Mouse (Mus musculus): ENCODE results near the gene Smyd4. TPM values are rescaled to one million over a fixed set of nuclear protein-coding genes. Genes with fewer than 3 reads are reported as not detected.

The Smyd4 gene
- polyA plus RNA-seq, 1 experiment from 2014 or later, result 3.4 TPM

DNA sequence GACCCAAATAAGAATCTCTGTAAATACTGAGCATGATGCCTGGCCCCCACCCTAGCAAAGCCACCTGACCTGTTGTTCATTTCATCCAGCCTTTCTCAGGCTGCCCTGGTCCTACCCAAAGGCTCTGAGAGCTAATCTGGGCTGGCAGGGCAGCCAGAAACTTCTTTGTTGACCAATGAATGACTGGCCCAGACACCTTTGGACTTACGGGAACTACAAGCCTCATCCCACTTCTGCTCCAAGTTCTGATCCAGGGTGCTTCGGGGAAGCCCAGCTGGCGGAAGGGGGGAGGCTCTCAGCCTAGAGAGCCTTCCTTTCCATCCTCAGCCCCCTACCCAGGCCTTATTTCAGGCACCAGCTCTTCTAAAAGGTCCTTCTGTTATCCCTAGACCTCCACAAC, 90.6 kb downstream of the Smyd4 start:
- 0 out of 2 replicates have a peak, but pooled peaks cover 4% of the 10 kb centered on the region for H3K9me3 ChIP-seq (replicated peaks)
- peak overlapping the region; percentile 35 for H3K9ac ChIP-seq
- ATAC-seq (ENCODE audit: insufficient read depth), result 0 out of 2 replicates have a peak, but pooled peaks have one; percentile 3
- no peaks in the 10 kb centered on the region for H3K27me3 ChIP-seq
- H3K27ac ChIP-seq (replicated peaks), result peak overlapping the region; percentile 74
- H3K36me3 ChIP-seq (replicated peaks), result peaks cover 65% of the 10 kb centered on the region
- H3K4me1 ChIP-seq (replicated peaks), result peaks cover 22% of the 10 kb centered on the region
- peak overlapping the region; percentile 43 for H3K4me3 ChIP-seq (replicated peaks)
- peak overlapping the region; percentile 10; the same call in 1 of the 2 replicates for H3K4me2 ChIP-seq
- WGBS (ENCODE audit: insufficient replicate concordance), result 73% methylated on average over 3 of the region's 3 CpGs

DNA sequence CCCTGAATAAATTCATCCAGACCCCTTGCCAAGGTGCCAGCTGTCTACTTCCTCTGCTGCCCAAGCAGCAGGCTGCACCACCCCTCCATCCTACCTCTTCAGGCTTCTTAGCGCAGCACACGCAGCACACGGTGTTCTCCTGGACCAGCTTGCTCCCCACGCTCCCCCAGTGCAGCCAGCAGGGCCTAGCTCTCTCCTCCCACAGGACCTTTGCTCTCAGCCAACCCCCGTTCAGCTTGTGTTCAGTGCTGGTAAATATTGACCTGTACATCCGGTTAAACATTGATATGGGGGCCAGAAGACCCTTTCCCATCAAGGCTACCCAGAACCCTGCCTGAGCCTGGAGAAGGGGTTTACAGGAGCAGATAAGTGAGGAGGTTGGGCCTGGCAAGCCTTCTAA, 91.1 kb downstream of the Smyd4 start, which contains the start of gene Serpinf2:
Gene Serpinf2 (minus strand): TSS at position 229 of the 400 bp plus-strand sequence.
- Histone ChIP-seq H3K9ac (peak within 1 kb of the TSS; percentile 35), H3K4me1 (replicated peaks) (peaks cover 28% of the 10 kb centered on the region), H3K36me3 (replicated peaks) (peaks cover 66% of the 10 kb centered on the region), H3K4me2 (peak within 1 kb of the TSS; percentile 10; the same call in 1 of the 2 replicates), H3K4me3 (replicated peaks) (peak within 1 kb of the TSS; percentile 43), H3K27ac (replicated peaks) (peak within 1 kb of the TSS; percentile 74), H3K9me3 (replicated peaks) (0 out of 2 replicates have a peak, but pooled peaks cover 3% of the 10 kb centered on the region), H3K27me3 (no peaks in the 10 kb centered on the region)
- WGBS (ENCODE audit: insufficient replicate concordance), result 73% methylated on average over 6 of the region's 6 CpGs
- ATAC-seq (ENCODE audit: insufficient read depth), result peak; percentile 63

DNA sequence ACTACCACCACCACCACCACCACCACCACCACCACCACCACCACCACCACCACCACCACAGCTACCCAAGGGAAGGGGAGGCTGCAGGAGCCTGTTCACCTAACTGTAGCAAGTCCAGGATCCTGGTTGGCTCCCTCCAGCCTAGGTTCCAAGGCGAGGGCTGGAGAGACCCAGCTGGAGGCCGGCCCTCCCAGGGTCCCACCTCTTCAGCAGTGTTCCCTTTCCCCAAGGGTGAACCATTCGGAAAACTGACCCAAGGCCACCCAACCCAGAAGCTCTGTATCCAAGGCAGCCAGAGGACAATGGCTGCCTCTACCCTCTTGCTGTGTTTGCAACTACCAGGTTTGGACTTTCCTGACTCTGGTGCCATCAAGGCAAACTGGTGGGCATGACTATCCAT, 91.7 kb downstream of the Smyd4 start:
- WGBS (ENCODE audit: insufficient replicate concordance), result 64% methylated on average over 3 of the region's 3 CpGs
- Histone ChIP-seq H3K9me3 (replicated peaks) (no peaks in the 10 kb centered on the region), H3K9ac (no peak overlapping the region), H3K4me2 (no peak overlapping the region), H3K27me3 (no peaks in the 10 kb centered on the region), H3K4me3 (replicated peaks) (no peak overlapping the region), H3K27ac (replicated peaks) (peak overlapping the region; percentile 70), H3K4me1 (replicated peaks) (peaks cover 34% of the 10 kb centered on the region), H3K36me3 (replicated peaks) (peaks cover 67% of the 10 kb centered on the region)
- no peak for ATAC-seq (ENCODE audit: insufficient read depth)

DNA sequence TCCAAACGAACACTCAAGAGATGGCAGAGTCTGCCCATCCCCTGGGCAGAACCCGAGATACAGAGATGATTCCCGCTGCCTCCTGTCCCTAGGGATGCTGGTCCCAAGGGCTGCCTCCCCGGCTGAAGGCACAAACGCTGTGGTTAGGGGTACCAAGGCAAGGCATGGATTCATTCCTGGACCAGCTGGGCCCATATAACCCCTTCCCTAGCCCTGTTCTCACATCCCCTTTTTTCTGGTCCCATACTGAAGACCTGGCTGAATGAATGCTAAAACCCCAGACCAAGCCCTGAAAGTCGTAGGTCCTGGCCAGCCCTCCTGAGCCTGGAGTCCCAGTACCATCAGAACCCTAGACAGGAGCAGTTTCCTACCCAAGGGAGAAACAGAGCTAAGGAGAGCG, 92.8 kb downstream of the Smyd4 start:
- no peak for ATAC-seq (ENCODE audit: insufficient read depth)
- Histone ChIP-seq H3K9ac (no peak overlapping the region), H3K36me3 (replicated peaks) (peaks cover 69% of the 10 kb centered on the region), H3K9me3 (replicated peaks) (no peaks in the 10 kb centered on the region), H3K27me3 (no peaks in the 10 kb centered on the region), H3K4me2 (no peak overlapping the region), H3K4me1 (replicated peaks) (peaks cover 34% of the 10 kb centered on the region), H3K4me3 (replicated peaks) (no peak overlapping the region), H3K27ac (replicated peaks) (no peak overlapping the region; the same call in 1 of the 2 replicates)
- 81% methylated on average over 7 of the region's 7 CpGs for WGBS (ENCODE audit: insufficient replicate concordance)

DNA sequence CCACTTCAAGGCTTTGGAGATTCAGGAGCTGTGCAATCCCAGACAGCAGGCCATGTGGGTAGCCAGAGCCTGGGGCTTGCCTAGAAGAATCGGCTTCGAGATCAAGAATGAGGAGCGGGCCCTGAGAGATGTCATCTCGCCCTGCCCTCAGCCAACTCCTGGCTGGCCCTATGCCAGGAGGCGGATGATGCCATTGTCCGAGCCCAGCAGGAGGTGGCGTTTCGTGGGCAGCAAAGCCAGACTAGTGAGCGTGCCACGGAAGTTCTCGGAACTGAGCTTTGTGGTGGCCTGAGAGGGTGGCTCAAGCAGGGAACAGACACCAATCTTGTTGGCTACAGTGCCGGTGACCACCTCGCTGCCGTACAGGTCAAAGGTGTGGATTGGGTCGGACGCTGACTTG, 93.4 kb downstream of the Smyd4 start:
- no peak for ATAC-seq (ENCODE audit: insufficient read depth)
- H3K4me2 ChIP-seq, result no peak overlapping the region
- peaks cover 68% of the 10 kb centered on the region for H3K36me3 ChIP-seq (replicated peaks)
- H3K4me3 ChIP-seq (replicated peaks), result no peak overlapping the region
- no peaks in the 10 kb centered on the region for H3K9me3 ChIP-seq (replicated peaks)
- WGBS (ENCODE audit: insufficient replicate concordance), result 89% methylated on average over 16 of the region's 16 CpGs
- no peaks in the 10 kb centered on the region for H3K27me3 ChIP-seq
- no peak overlapping the region; the same call in 1 of the 2 replicates for H3K27ac ChIP-seq (replicated peaks)
- H3K9ac ChIP-seq, result no peak overlapping the region
- peaks cover 29% of the 10 kb centered on the region for H3K4me1 ChIP-seq (replicated peaks)

DNA sequence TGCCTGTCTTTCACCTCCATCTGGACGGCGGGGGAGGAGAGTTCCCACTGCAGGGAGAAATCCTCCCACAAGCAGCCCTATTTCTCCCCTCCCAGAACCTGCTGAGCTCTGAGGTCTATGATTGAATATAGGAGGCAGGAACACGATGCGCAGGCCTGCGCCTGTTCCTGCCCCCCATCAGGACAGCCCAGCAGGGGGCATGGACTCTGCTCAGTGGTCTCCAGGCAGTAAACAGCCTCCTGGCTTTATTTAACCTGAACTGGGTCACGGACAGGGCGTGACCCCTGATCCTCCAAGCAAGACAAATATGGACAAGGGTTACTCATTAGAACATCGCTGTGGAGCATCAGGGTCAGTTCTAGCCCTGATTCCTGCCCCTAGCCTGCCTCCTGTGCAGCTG, 95.5 kb downstream of the Smyd4 start:
- Histone ChIP-seq H3K9ac (no peak overlapping the region; the same call in 1 of the 2 replicates), H3K9me3 (replicated peaks) (no peaks in the 10 kb centered on the region), H3K36me3 (replicated peaks) (peaks cover 88% of the 10 kb centered on the region), H3K4me2 (no peak overlapping the region), H3K4me1 (replicated peaks) (peaks cover 46% of the 10 kb centered on the region), H3K4me3 (replicated peaks) (no peak overlapping the region), H3K27ac (replicated peaks) (peak overlapping the region; percentile 78), H3K27me3 (no peaks in the 10 kb centered on the region)
- ATAC-seq (ENCODE audit: insufficient read depth), result peak; percentile 73
- WGBS (ENCODE audit: insufficient replicate concordance), result 85% methylated on average over 8 of the region's 8 CpGs

DNA sequence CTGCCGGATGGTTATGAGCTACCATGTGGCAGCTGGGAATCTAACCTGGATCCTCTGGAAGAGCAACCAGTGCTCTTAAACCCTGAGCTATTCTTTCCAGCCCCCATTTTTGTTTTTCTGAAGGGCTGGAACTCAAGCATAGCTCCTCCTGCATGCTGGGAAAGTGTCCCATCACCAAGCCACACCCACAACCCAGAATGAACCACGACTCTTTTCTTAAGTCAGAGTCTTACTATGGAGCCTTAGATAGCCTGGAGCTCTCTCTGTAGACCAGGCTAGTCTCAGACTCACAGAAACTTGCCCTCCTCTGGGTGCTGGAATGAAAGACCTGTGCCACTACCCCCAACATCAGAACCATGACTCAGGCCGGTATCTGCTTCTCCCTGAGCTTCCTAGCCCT, 100.3 kb downstream of the Smyd4 start:
- Histone ChIP-seq H3K4me1 (replicated peaks) (peaks cover 78% of the 10 kb centered on the region), H3K36me3 (replicated peaks) (peaks cover 81% of the 10 kb centered on the region), H3K27me3 (no peaks in the 10 kb centered on the region), H3K4me3 (replicated peaks) (peak overlapping the region; percentile 58), H3K9ac (peak overlapping the region; percentile 75), H3K9me3 (replicated peaks) (no peaks in the 10 kb centered on the region), H3K4me2 (peak overlapping the region; percentile 98), H3K27ac (replicated peaks) (peak overlapping the region; percentile 98)
- no peak for ATAC-seq (ENCODE audit: insufficient read depth)
- 39% methylated on average over 3 of the region's 3 CpGs for WGBS (ENCODE audit: insufficient replicate concordance)

DNA sequence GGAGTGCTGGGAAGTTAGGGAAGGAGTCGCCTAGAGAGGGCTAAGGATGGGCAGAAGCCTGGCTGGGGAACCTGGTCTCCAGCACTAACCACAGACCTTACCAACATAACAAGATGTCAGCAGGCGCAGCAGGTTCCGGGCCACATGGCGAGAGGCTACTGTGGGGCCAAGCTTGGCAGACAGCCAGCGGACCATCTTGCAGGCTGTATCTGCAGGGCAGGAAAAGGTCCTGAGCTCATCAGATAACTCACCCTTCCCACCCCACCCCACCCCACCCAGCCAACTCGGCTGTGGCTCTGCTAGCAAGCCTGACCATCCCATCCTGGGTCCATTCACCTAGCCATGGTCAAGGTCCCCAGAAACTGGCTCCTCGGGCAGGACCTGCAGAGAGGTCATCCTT, 101.5 kb downstream of the Smyd4 start:
- H3K4me1 ChIP-seq (replicated peaks), result peaks cover 79% of the 10 kb centered on the region

DNA sequence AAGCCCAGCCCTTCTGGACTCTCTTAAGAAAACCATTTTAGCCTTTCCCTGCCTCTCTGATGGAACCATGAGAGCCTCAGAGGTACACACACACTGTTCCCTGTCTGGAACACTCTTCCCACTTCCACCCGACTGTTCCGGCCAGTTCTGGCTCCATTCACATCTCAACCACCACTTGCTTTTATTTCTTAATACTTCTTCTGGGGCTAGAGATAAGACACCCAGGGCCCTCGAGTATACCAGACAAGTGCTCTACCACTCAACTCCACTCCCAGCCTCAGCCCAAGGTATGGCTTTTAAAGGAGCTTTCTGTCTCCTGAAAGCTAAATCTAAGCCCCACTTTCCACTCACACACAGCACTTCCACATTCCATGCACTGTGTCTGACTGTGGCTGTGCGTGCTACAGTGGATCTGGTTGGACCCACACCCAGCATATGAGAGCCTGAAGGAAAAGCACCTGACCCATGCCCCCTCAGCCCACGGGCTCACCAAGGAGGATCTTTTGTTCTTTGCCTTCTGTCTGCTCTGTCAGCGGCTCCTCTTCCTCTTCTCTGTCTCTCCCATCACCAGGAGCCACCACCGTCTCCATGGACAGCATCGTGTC, 102.2 kb downstream of the Smyd4 start:
- peak overlapping the region; percentile 75 for H3K9ac ChIP-seq
- peaks cover 63% of the 10 kb centered on the region for H3K36me3 ChIP-seq (replicated peaks)
- peaks cover 83% of the 10 kb centered on the region for H3K4me1 ChIP-seq (replicated peaks)
- peak; percentile 78 for ATAC-seq (ENCODE audit: insufficient read depth)
- WGBS (ENCODE audit: insufficient replicate concordance), result 27% methylated on average over 8 of the region's 8 CpGs
- H3K27ac ChIP-seq (replicated peaks), result peak overlapping the region; percentile 98
- no peaks in the 10 kb centered on the region for H3K27me3 ChIP-seq
- H3K4me2 ChIP-seq, result peak overlapping the region; percentile 98
- H3K4me3 ChIP-seq (replicated peaks), result peak overlapping the region; percentile 58
- H3K9me3 ChIP-seq (replicated peaks), result no peaks in the 10 kb centered on the region

More for the DNA sequence above, 101.5 kb downstream of the Smyd4 start:
- ATAC-seq (ENCODE audit: insufficient read depth), result peak; percentile 78
- Histone ChIP-seq H3K27ac (replicated peaks) (peak overlapping the region; percentile 98), H3K4me2 (peak overlapping the region; percentile 98), H3K4me3 (replicated peaks) (peak overlapping the region; percentile 58), H3K36me3 (replicated peaks) (peaks cover 70% of the 10 kb centered on the region), H3K9ac (peak overlapping the region; percentile 75), H3K27me3 (no peaks in the 10 kb centered on the region), H3K9me3 (replicated peaks) (no peaks in the 10 kb centered on the region)
- WGBS (ENCODE audit: insufficient replicate concordance), result 26% methylated on average over 7 of the region's 7 CpGs

DNA sequence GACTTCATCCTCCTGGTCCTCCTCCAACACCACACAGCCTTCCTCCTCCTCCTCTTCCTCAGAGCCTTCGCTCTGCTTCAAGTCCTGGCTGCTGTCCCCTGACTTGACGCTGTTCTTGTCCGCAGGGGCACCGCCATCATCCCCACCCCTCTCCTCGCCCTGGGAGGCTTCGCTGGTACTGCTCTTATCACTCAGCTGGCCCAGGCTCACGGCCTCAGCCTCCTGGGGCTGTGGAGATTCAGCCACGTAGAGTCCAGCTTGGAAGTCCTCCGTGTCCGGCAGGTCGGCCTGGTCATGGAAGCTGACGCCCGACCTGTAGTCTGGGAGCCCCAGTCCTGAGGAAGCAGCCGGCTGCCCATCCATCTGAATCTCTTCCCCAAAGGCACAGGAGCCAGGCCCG, 102.7 kb downstream of the Smyd4 start:
- 30% methylated on average over 15 of the region's 15 CpGs for WGBS (ENCODE audit: insufficient replicate concordance)
- peak overlapping the region; percentile 98 for H3K27ac ChIP-seq (replicated peaks)
- ATAC-seq (ENCODE audit: insufficient read depth), result peak; percentile 60
- H3K9ac ChIP-seq, result peak overlapping the region; percentile 75
- peaks cover 57% of the 10 kb centered on the region for H3K36me3 ChIP-seq (replicated peaks)
- H3K9me3 ChIP-seq (replicated peaks), result no peaks in the 10 kb centered on the region
- peak overlapping the region; percentile 98 for H3K4me2 ChIP-seq
- H3K4me3 ChIP-seq (replicated peaks), result peak overlapping the region; percentile 58
- H3K4me1 ChIP-seq (replicated peaks), result peaks cover 89% of the 10 kb centered on the region
- H3K27me3 ChIP-seq, result no peaks in the 10 kb centered on the region

DNA sequence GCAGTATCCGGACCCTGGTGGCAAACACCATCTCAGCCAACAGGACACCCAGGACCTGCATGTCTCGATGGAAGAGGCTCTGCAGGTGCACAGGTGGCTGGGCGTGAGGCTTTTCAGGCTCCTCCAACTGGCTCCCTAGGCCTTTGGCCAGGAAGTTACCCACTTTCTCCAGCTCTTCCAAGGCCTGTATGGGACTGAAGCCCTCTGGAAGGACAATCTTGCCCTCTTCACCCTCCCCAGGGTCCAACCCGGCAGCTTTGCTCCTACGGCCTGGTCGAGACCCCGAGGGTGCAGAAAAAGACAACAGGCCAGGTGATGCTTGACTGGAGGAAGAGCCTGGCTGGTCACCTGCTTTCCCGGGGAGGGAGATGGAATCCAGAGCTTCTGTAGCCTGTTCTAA, 103.8 kb downstream of the Smyd4 start:
- ATAC-seq (ENCODE audit: insufficient read depth), result no peak
- peak overlapping the region; percentile 75 for H3K9ac ChIP-seq
- 85% methylated on average over 8 of the region's 8 CpGs for WGBS (ENCODE audit: insufficient replicate concordance)

More for the DNA sequence above, 103.8 kb downstream of the Smyd4 start:
- H3K27ac ChIP-seq (replicated peaks), result peak overlapping the region; percentile 98
- peak overlapping the region; percentile 98 for H3K4me2 ChIP-seq
- no peaks in the 10 kb centered on the region for H3K9me3 ChIP-seq (replicated peaks)
- H3K4me1 ChIP-seq (replicated peaks), result peaks cover 96% of the 10 kb centered on the region
- H3K4me3 ChIP-seq (replicated peaks), result peak overlapping the region; percentile 58
- H3K36me3 ChIP-seq (replicated peaks), result peaks cover 46% of the 10 kb centered on the region
- H3K27me3 ChIP-seq, result no peaks in the 10 kb centered on the region
